Mouse (Mus musculus): ENCODE measurements at regions not wholly inside any gene's neighbourhood (a gene's known extent, or its start where the extent isn't known, plus 50 kb on each side); places are given as distances from the start of the nearest gene placed in this dataset.

DNA sequence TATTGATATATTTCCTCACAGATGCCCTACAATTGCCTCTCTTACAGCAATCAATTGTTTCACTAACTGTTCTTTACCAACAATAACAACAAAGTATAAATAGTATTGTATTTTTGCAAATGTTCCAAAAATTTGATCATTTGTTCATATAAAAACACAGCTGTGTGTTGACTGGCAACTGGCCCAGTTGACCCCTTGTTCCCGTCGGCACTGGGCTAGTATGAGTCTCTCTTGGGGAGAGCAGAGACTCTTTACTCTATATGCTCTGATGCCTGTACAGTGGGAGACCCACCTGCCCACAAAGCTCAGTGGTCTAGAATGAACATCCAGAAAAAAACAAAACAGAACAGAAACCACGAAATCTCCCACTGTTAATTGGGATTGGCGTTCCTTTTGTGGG lies 86.4 kb upstream of the Spef2 start:
- TF ChIP-seq ZC3H11A (IDR thresholded peaks at IDR 0.05; ENCODE audit: low read depth, low read length) = no peak
- TF ChIP-seq CTCF (IDR thresholded peaks at IDR 0.05 in 2 of 3, conservative IDR thresholded peaks at IDR 0.05 in 1 of 3; ENCODE audit: control insufficient read depth in 1 of 3, insufficient read depth in 1 of 3, low read depth in 2 of 3, low read length in 3 of 3, poor library complexity in 1 of 3, severe bottlenecking in 1 of 3) = no peak
- TF ChIP-seq EP300 (IDR thresholded peaks at IDR 0.05; ENCODE audit: low read depth in 1 of 2, low read length in 2 of 2) = no peak
- TF ChIP-seq POLR2AphosphoS2 (IDR thresholded peaks at IDR 0.05; ENCODE audit: low read length) = no peak
- no peak for TF ChIP-seq UBTF (IDR thresholded peaks at IDR 0.05; ENCODE audit: borderline replicate concordance, insufficient read depth, low read depth, low read length)
- TF ChIP-seq MAFK (IDR thresholded peaks at IDR 0.05; ENCODE audit: borderline replicate concordance, low read depth, low read length) = no peak
- TF ChIP-seq MAX (IDR thresholded peaks at IDR 0.05; ENCODE audit: low read length) = no peak
- TF ChIP-seq POLR2A (IDR thresholded peaks at IDR 0.05; ENCODE audit: control insufficient read depth in 1 of 2, insufficient read depth in 1 of 2, low read depth in 1 of 2, low read length in 2 of 2, poor library complexity in 1 of 2) = no peak
- TF ChIP-seq USF1 (IDR thresholded peaks at IDR 0.05; ENCODE audit: low read depth, low read length) = no peak
- TF ChIP-seq HCFC1 (IDR thresholded peaks at IDR 0.05; ENCODE audit: low read depth, low read length) = no peak
- TF ChIP-seq ELF1 (IDR thresholded peaks at IDR 0.05; ENCODE audit: low read depth, low read length) = no peak
- no peak for TF ChIP-seq NRF1 (IDR thresholded peaks at IDR 0.05; ENCODE audit: insufficient read depth, low read depth, low read length, poor library complexity, severe bottlenecking)

Data from MEL (cell line).